Mouse (Mus musculus) liver (tissue): ENCODE measurements around the gene Rnf215.
A peak's percentile ranks its signal among the peaks of the same experiment; 100 is the strongest.
"Not testable (repeated sequence)": the region's sequence is repeated elsewhere in the genome, so short reads cannot be mapped to it uniquely, and the experiment has no call there.

ENCODE experiments used
- DNase-seq: peaks from one replicate; pipeline ENCODE4 v3.0.0-alpha.2; 2020; ENCODE audit warnings: mixed read lengths

Rnf215 gene

GRCm38 (mm10) chr11:4148536-4149156, 13.6 kb downstream of the Rnf215 start:
- no peak for DNase-seq

GRCm38 (mm10) chr11:4149886-4150285, 14.9 kb downstream of the Rnf215 start:
- no peak for DNase-seq

GRCm38 (mm10) chr11:4153694-4154093, 18.7 kb downstream of the Rnf215 start:
- DNase-seq: no peak

GRCm38 (mm10) chr11:4155641-4156040, 20.6 kb downstream of the Rnf215 start:
- no peak for DNase-seq

GRCm38 (mm10) chr11:4158676-4159075, 23.7 kb downstream of the Rnf215 start:
- no peak for DNase-seq

GRCm38 (mm10) chr11:4159808-4160708, 25.1 kb downstream of the Rnf215 start, which contains the start of the genes Ccdc157 and Sf3a1:
Ccdc157 (minus strand) TSS chr11:4160293.
Sf3a1 (plus strand) TSS chr11:4160350.
- peak; percentile 92 for DNase-seq

- DNase-seq: no peak
These were observed 25.9 kb downstream of the Rnf215 start for GRCm38 (mm10) chr11:4160758-4161480.

- no peak for DNase-seq
These were observed 29.7 kb downstream of the Rnf215 start for GRCm38 (mm10) chr11:4164701-4165100.

GRCm38 (mm10) chr11:4166467-4167090, 31.6 kb downstream of the Rnf215 start:
- DNase-seq: no peak

- no peak for DNase-seq
These were observed 39.6 kb downstream of the Rnf215 start for GRCm38 (mm10) chr11:4174586-4174985.

- DNase-seq: no peak
These were observed 42.7 kb downstream of the Rnf215 start for GRCm38 (mm10) chr11:4177716-4178115.

GRCm38 (mm10) chr11:4182061-4182460, 47.1 kb downstream of the Rnf215 start:
- DNase-seq: no peak

GRCm38 (mm10) chr11:4183511-4183910, 48.5 kb downstream of the Rnf215 start:
- DNase-seq: no peak

- DNase-seq: no peak
These were observed 49.4 kb downstream of the Rnf215 start for GRCm38 (mm10) chr11:4184251-4184952.

GRCm38 (mm10) chr11:4185480-4185879, 50.5 kb downstream of the Rnf215 start:
- DNase-seq: not testable (repeated sequence)

- peak; percentile 99 for DNase-seq
These were observed 51.7 kb downstream of the Rnf215 start, which contains the start of gene Tbc1d10a for GRCm38 (mm10) chr11:4186486-4187317. Tbc1d10a (plus strand) TSS chr11:4186789.

GRCm38 (mm10) chr11:4187318-4187700, 52.3 kb downstream of the Rnf215 start:
- DNase-seq: no peak

- DNase-seq: no peak
These were observed 54.2 kb downstream of the Rnf215 start for GRCm38 (mm10) chr11:4189182-4189581.

- DNase-seq: no peak
These were observed 55.7 kb downstream of the Rnf215 start for GRCm38 (mm10) chr11:4190677-4191076.
